Mouse (Mus musculus) testis, adult 2 months (tissue): ENCODE results near the gene Gm26992.

ENCODE experiments used
- CTCF ChIP-seq: fragments of 200-500 bp; IDR thresholded peaks from 2 replicates; pipeline ENCODE4 v1.5.1; 2012; ENCODE audit warnings: low read depth, mild to moderate bottlenecking, inconsistent platforms, low read length, moderate library complexity; ENCODE audit not compliant: control insufficient read depth, insufficient read depth, insufficient replicate concordance
- POLR2A ChIP-seq: fragments of 200-500 bp; IDR thresholded peaks from 2 replicates; pipeline ENCODE4 v1.6.1; 2012; ENCODE audit warnings: low read depth, mild to moderate bottlenecking, inconsistent platforms, low read length, moderate library complexity; ENCODE audit not compliant: control insufficient read depth

DNA sequence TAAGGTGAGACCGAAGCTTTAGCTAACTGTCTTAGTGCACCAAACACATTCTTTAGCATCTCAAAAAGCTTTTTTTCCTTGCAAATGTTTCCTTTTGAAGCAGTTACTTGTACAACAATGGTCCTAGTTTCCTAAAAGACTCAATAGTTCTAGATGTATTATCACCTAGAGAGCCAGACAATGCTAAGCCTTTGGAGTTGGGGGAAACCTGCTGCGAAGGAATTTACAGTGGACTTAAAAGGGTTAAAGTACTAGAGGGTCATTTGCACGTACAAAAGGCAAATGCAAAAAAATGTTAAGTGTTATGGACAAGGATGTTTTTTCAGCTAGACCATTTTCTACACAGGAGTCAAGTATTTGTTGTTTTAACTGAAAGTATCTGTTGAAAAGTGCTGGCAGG lies 50.5 kb downstream of the Gm26992 start:
- TF ChIP-seq CTCF (no peak), POLR2A (no peak)
